Mouse (Mus musculus) cerebellum, adult 2 months (tissue): ENCODE data around the gene Tmem94.

Experiments
- CTCF ChIP-seq: fragments of 200-500 bp; IDR thresholded peaks from 2 replicates; pipeline ENCODE4 v1.5.1; 2011; ENCODE audit warnings: low read depth, mild to moderate bottlenecking, control low read depth, low read length, moderate library complexity, borderline replicate concordance; ENCODE audit not compliant: insufficient read depth
- POLR2A ChIP-seq: fragments of 200-500 bp; IDR thresholded peaks from 2 replicates; pipeline ENCODE4 v1.6.1; 2011; ENCODE audit warnings: low read length, control low read depth, borderline replicate concordance; ENCODE audit not compliant: insufficient read depth

- TF ChIP-seq CTCF (no peak), POLR2A (no peak)
Observed at GRCm38 (mm10) chr11:115737608-115738208, 27.5 kb upstream of the Tmem94 start.
